Mouse (Mus musculus) C2C12 (cell line): ENCODE measurements around the gene Olfr1130.

Experiments
- CEBPB ChIP-seq: IDR thresholded peaks from one replicate; pipeline ENCODE4 v1.6.1; 2011; ENCODE audit warnings: low read depth, mild to moderate bottlenecking, control low read depth, moderate library complexity
- CTCF ChIP-seq: IDR thresholded peaks from one replicate; pipeline ENCODE4 v1.5.1; 2011; ENCODE audit not compliant: control insufficient read depth, insufficient read depth, insufficient read length
- MAX ChIP-seq: IDR thresholded peaks from one replicate; pipeline ENCODE4 v1.6.1; 2011; ENCODE audit warnings: mild to moderate bottlenecking, control low read depth
- MYOD1 ChIP-seq: IDR thresholded peaks from one replicate; pipeline ENCODE4 v1.6.1; 2011; ENCODE audit warnings: low read depth; ENCODE audit not compliant: control insufficient read depth, insufficient read length
- MYOG ChIP-seq: IDR thresholded peaks from one replicate; pipeline ENCODE4 v1.6.1; 2011; ENCODE audit not compliant: control insufficient read depth, insufficient read length; ENCODE audit errors: extremely low read depth
- USF1 ChIP-seq: IDR thresholded peaks from one replicate; pipeline ENCODE4 v1.6.1; 2011; ENCODE audit warnings: low read depth, mild to moderate bottlenecking, control low read depth, moderate library complexity

- TF ChIP-seq MYOD1 (no peak), CTCF (no peak), CEBPB (no peak), USF1 (no peak), MAX (no peak), MYOG (no peak)
These were observed 36.4 kb downstream of the Olfr1130 start for GRCm38 (mm10) chr2:87642441-87642840.
